Mouse (Mus musculus) CH12.LX (cell line): ENCODE results near the gene Pdzph1.

Experiments used
- CHD1 ChIP-seq: IDR thresholded peaks from 2 replicates; pipeline ENCODE4 v1.6.1; 2012; ENCODE audit warnings: low read depth, low read length, improper control_type of control experiment, inconsistent platforms
- CTCF ChIP-seq, 2 experiments: IDR thresholded peaks in 1 of 2; conservative IDR thresholded peaks in 1 of 2; 2 replicates each; pipeline ENCODE4 v1.5.1; 2011 to 2012; ENCODE audit warnings: low read depth in 2 of 2, low read length in 2 of 2, improper control_type of control experiment in 1 of 2, inconsistent platforms in 1 of 2, mild to moderate bottlenecking in 1 of 2, moderate library complexity in 1 of 2
- ELF1 ChIP-seq: IDR thresholded peaks from 2 replicates; pipeline ENCODE4 v1.6.1; 2014; ENCODE audit warnings: low read depth, mild to moderate bottlenecking, inconsistent platforms, low read length, improper control_type of control experiment
- EP300 ChIP-seq: IDR thresholded peaks from 2 replicates; pipeline ENCODE4 v1.6.1; 2011; ENCODE audit warnings: low read length, improper control_type of control experiment
- GABPA ChIP-seq: IDR thresholded peaks from 2 replicates; pipeline ENCODE4 v1.6.1; 2012; ENCODE audit warnings: low read depth, low read length, improper control_type of control experiment, inconsistent platforms; ENCODE audit not compliant: insufficient replicate concordance
- IRF4 ChIP-seq: IDR thresholded peaks from 2 replicates; pipeline ENCODE4 v1.6.1; 2014; ENCODE audit warnings: low read depth, mild to moderate bottlenecking, inconsistent platforms, low read length, improper control_type of control experiment
- MAFK ChIP-seq: IDR thresholded peaks from 2 replicates; pipeline ENCODE4 v1.6.1; 2011; ENCODE audit warnings: low read length, improper control_type of control experiment; ENCODE audit not compliant: insufficient replicate concordance
- MAZ ChIP-seq: IDR thresholded peaks from 2 replicates; pipeline ENCODE4 v1.6.1; 2012; ENCODE audit warnings: low read depth, mild to moderate bottlenecking, inconsistent platforms, low read length, improper control_type of control experiment, moderate library complexity
- POLR2A ChIP-seq: IDR thresholded peaks from 2 replicates; pipeline ENCODE4 v1.6.1; 2011; ENCODE audit warnings: low read depth, mild to moderate bottlenecking, improper control_type of control experiment, low read length
- SMC3 ChIP-seq: IDR thresholded peaks from 2 replicates; pipeline ENCODE4 v1.6.1; 2011; ENCODE audit warnings: low read depth, low read length, improper control_type of control experiment

DNA sequence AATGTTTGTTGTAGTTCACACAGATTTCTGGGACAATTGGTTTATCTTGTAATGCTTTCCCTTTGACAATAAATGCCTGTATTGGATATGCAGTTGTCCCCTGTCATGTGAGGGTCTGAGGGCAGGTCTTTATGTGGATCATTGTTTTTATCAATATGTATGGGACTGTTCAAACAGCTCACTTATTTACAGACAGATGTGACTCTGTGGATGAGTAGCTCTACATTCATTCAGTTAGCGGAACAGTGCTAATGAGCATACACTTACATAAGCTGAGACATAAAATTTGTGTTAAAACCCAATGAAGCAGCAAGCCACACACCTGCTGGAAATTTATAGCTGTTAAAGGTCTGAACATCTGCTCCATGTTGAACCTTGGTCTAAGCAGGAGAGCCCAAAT lies 34.1 kb downstream of the Pdzph1 start:
- TF ChIP-seq EP300 (no peak), CTCF (conservative IDR thresholded peaks at IDR 0.05 in 1 of 2, IDR thresholded peaks at IDR 0.05 in 1 of 2; ENCODE audit: low read depth in 2 of 2, low read length in 2 of 2) (no peak), IRF4 (no peak), GABPA (no peak), MAZ (no peak), POLR2A (no peak), ELF1 (no peak), MAFK (no peak), SMC3 (no peak), CHD1 (no peak)
